Mouse (Mus musculus): Measurements from ENCODE around the gene Lpp. TPM values are rescaled to one million over a fixed set of nuclear protein-coding genes. Genes with fewer than 3 reads are reported as not detected.

Gene Lpp
- total and polyA plus RNA-seq, 3 experiments = 7.7 to 25.1 (median 23.6) TPM

GRCm38 (mm10) chr16:24839018-24839417 is 445.7 kb downstream of the Lpp start:
- Histone ChIP-seq H3K9ac (ENCODE audit: low read depth, low read length) (no peak overlapping the region), H3K27me3 (ENCODE audit: control insufficient read depth, insufficient read depth, low read length) (no peaks in the 10 kb centered on the region), H3K4me3 (no peak overlapping the region), H3K36me3 (ENCODE audit: control insufficient read depth, insufficient read depth, low read length) (no peaks in the 10 kb centered on the region), H3K79me2 (replicated peaks; ENCODE audit: control insufficient read depth, insufficient read depth, low read length) (no peaks in the 10 kb centered on the region; the same call in 1 of the 2 replicates), H3K27ac (no peak overlapping the region), H3K4me1 (ENCODE audit: control insufficient read depth, insufficient read depth, low read length) (no peaks in the 10 kb centered on the region)
- TF ChIP-seq POLR2A (IDR thresholded peaks at IDR 0.05; ENCODE audit: insufficient read depth, low read depth, low read length) = no peak
- no peak for TF ChIP-seq EP300 (IDR thresholded peaks at IDR 0.05; ENCODE audit: insufficient read depth, low read depth, low read length)
- TF ChIP-seq CTCF (IDR thresholded peaks at IDR 0.05) = no peak
- intact Hi-C loops (cut with DNase I) = no loop called here
- no peak for DNase-seq
- 97% methylated on average over 1 of the region's 1 CpGs for WGBS

GRCm38 (mm10) chr16:24840073-24840472 is 446.8 kb downstream of the Lpp start:
- H3K27ac ChIP-seq = no peak overlapping the region
- WGBS = 79% methylated on average over 5 of the region's 5 CpGs
- no peak overlapping the region for H3K9ac ChIP-seq (ENCODE audit: low read depth, low read length)
- intact Hi-C loops (cut with DNase I) = no loop called here
- H3K4me1 ChIP-seq (ENCODE audit: control insufficient read depth, insufficient read depth, low read length) = no peaks in the 10 kb centered on the region
- no peaks in the 10 kb centered on the region; the same call in 1 of the 2 replicates for H3K79me2 ChIP-seq (replicated peaks; ENCODE audit: control insufficient read depth, insufficient read depth, low read length)
- H3K36me3 ChIP-seq (ENCODE audit: control insufficient read depth, insufficient read depth, low read length) = no peaks in the 10 kb centered on the region
- H3K4me3 ChIP-seq = no peak overlapping the region
- TF ChIP-seq POLR2A (IDR thresholded peaks at IDR 0.05; ENCODE audit: insufficient read depth, low read depth, low read length) (no peak), EP300 (IDR thresholded peaks at IDR 0.05; ENCODE audit: insufficient read depth, low read depth, low read length) (no peak), CTCF (IDR thresholded peaks at IDR 0.05) (no peak)
- no peak for DNase-seq
- no peaks in the 10 kb centered on the region for H3K27me3 ChIP-seq (ENCODE audit: control insufficient read depth, insufficient read depth, low read length)

GRCm38 (mm10) chr16:24846141-24846540 is 452.8 kb downstream of the Lpp start:
- Histone ChIP-seq H3K79me2 (replicated peaks; ENCODE audit: control insufficient read depth, insufficient read depth, low read length) (no peaks in the 10 kb centered on the region; the same call in 1 of the 2 replicates), H3K36me3 (ENCODE audit: control insufficient read depth, insufficient read depth, low read length) (peaks cover 3% of the 10 kb centered on the region; the same call in 1 of the 2 replicates), H3K4me3 (no peak overlapping the region), H3K27ac (no peak overlapping the region), H3K4me1 (ENCODE audit: control insufficient read depth, insufficient read depth, low read length) (no peaks in the 10 kb centered on the region; the same call in 1 of the 2 replicates), H3K27me3 (ENCODE audit: control insufficient read depth, insufficient read depth, low read length) (no peaks in the 10 kb centered on the region), H3K9ac (ENCODE audit: low read depth, low read length) (no peak overlapping the region)
- WGBS = 79% methylated on average over 1 of the region's 1 CpGs
- intact Hi-C loops (cut with DNase I) = no loop called here
- TF ChIP-seq POLR2A (IDR thresholded peaks at IDR 0.05; ENCODE audit: insufficient read depth, low read depth, low read length) = no peak
- TF ChIP-seq CTCF (IDR thresholded peaks at IDR 0.05) = no peak
- TF ChIP-seq EP300 (IDR thresholded peaks at IDR 0.05; ENCODE audit: insufficient read depth, low read depth, low read length) = no peak
- DNase-seq = no peak

- H3K79me2 ChIP-seq (replicated peaks; ENCODE audit: control insufficient read depth, insufficient read depth, low read length) = no peaks in the 10 kb centered on the region; the same call in 1 of the 2 replicates
- no peaks in the 10 kb centered on the region; the same call in 1 of the 2 replicates for H3K36me3 ChIP-seq (ENCODE audit: control insufficient read depth, insufficient read depth, low read length)
- no peak overlapping the region for H3K9ac ChIP-seq (ENCODE audit: low read depth, low read length)
- H3K4me3 ChIP-seq = no peak overlapping the region
- no peaks in the 10 kb centered on the region for H3K4me1 ChIP-seq (ENCODE audit: control insufficient read depth, insufficient read depth, low read length)
- no peak overlapping the region for H3K27ac ChIP-seq
- no peak for DNase-seq
- H3K27me3 ChIP-seq (ENCODE audit: control insufficient read depth, insufficient read depth, low read length) = no peaks in the 10 kb centered on the region
- TF ChIP-seq POLR2A (IDR thresholded peaks at IDR 0.05; ENCODE audit: insufficient read depth, low read depth, low read length) (no peak), CTCF (IDR thresholded peaks at IDR 0.05) (no peak), EP300 (IDR thresholded peaks at IDR 0.05; ENCODE audit: insufficient read depth, low read depth, low read length) (no peak)
- intact Hi-C loops (cut with DNase I) = no loop called here
- 84% methylated on average over 9 of the region's 9 CpGs for WGBS
Observed at GRCm38 (mm10) chr16:24859509-24860140, 466.3 kb downstream of the Lpp start.

- no peak for TF ChIP-seq EP300 (IDR thresholded peaks at IDR 0.05; ENCODE audit: insufficient read depth, low read depth, low read length)
- TF ChIP-seq POLR2A (IDR thresholded peaks at IDR 0.05; ENCODE audit: insufficient read depth, low read depth, low read length) = no peak
- TF ChIP-seq CTCF (IDR thresholded peaks at IDR 0.05) = no peak
- DNase-seq = no peak
- WGBS = 84% methylated on average over 7 of the region's 7 CpGs
- H3K79me2 ChIP-seq (replicated peaks; ENCODE audit: control insufficient read depth, insufficient read depth, low read length) = no peaks in the 10 kb centered on the region; the same call in 1 of the 2 replicates
- no peak overlapping the region for H3K4me3 ChIP-seq
- H3K36me3 ChIP-seq (ENCODE audit: control insufficient read depth, insufficient read depth, low read length) = no peaks in the 10 kb centered on the region; the same call in 1 of the 2 replicates
- H3K27me3 ChIP-seq (ENCODE audit: control insufficient read depth, insufficient read depth, low read length) = no peaks in the 10 kb centered on the region
- no peak overlapping the region for H3K27ac ChIP-seq
- no peaks in the 10 kb centered on the region for H3K4me1 ChIP-seq (ENCODE audit: control insufficient read depth, insufficient read depth, low read length)
- intact Hi-C loops (cut with DNase I) = no loop called here
- no peak overlapping the region for H3K9ac ChIP-seq (ENCODE audit: low read depth, low read length)
Observed at GRCm38 (mm10) chr16:24860445-24860844, 467.1 kb downstream of the Lpp start.

GRCm38 (mm10) chr16:24861374-24861773 is 468.1 kb downstream of the Lpp start:
- H3K79me2 ChIP-seq (replicated peaks; ENCODE audit: control insufficient read depth, insufficient read depth, low read length) = no peaks in the 10 kb centered on the region; the same call in 1 of the 2 replicates
- H3K4me3 ChIP-seq = no peak overlapping the region
- H3K27me3 ChIP-seq (ENCODE audit: control insufficient read depth, insufficient read depth, low read length) = no peaks in the 10 kb centered on the region
- DNase-seq = no peak
- intact Hi-C loops (cut with DNase I) = no loop called here
- no peaks in the 10 kb centered on the region for H3K4me1 ChIP-seq (ENCODE audit: control insufficient read depth, insufficient read depth, low read length)
- WGBS = 88% methylated on average over 5 of the region's 5 CpGs
- no peak overlapping the region for H3K27ac ChIP-seq
- no peaks in the 10 kb centered on the region; the same call in 1 of the 2 replicates for H3K36me3 ChIP-seq (ENCODE audit: control insufficient read depth, insufficient read depth, low read length)
- TF ChIP-seq EP300 (IDR thresholded peaks at IDR 0.05; ENCODE audit: insufficient read depth, low read depth, low read length) = no peak
- TF ChIP-seq CTCF (IDR thresholded peaks at IDR 0.05) = no peak
- TF ChIP-seq POLR2A (IDR thresholded peaks at IDR 0.05; ENCODE audit: insufficient read depth, low read depth, low read length) = no peak
- H3K9ac ChIP-seq (ENCODE audit: low read depth, low read length) = no peak overlapping the region
